Mouse (Mus musculus) spleen, adult 2 months (tissue): ENCODE measurements at regions not wholly inside any gene's neighbourhood (a gene's known extent, or its start where the extent isn't known, plus 50 kb on each side); places are given as distances from the start of the nearest gene placed in this dataset.

Source experiments
- CTCF ChIP-seq: fragments of 200-500 bp; IDR thresholded peaks from 2 replicates; pipeline ENCODE4 v1.5.1; 2011; ENCODE audit warnings: mild to moderate bottlenecking, inconsistent platforms; ENCODE audit not compliant: insufficient read depth, insufficient read length, insufficient replicate concordance; ENCODE audit errors: extremely low read depth
- POLR2A ChIP-seq: fragments of 200-500 bp; IDR thresholded peaks from 2 replicates; pipeline ENCODE4 v1.6.1; 2011; ENCODE audit warnings: low read depth, low read length, inconsistent platforms

DNA sequence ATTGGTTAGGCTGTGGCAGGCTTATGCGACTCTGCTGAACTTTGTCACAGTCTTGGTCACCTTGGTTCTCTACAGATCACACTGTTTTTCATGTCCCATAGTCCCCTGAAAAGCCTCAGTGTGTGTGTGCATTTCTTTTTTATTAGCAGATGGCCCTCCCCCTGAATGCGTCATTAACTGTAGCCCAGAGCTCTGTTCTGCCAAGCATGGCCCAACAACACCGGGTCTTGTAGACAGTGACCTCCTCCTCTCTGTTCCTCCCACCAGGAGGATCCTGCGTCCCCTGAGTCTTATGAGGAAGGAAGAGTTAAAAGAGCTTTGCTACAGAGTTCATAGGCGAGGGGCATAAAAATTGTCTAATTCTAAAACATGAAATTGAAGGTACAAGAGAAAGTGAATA is 103.5 kb upstream of the Rpl34 start:
- TF ChIP-seq CTCF (no peak), POLR2A (no peak)
